9 mouse cellular contexts compared by ENCODE assay signal in genomic region chr10:80143664-80144063, GRCm38 (mm10). TPM values are rescaled to one million over a fixed set of nuclear protein-coding genes. Genes with fewer than 3 reads are reported as not detected.
DNase-seq lines count a peak whose midpoint lies in the region; ATAC-seq and TF ChIP-seq lines count a peak whose summit lies in the region.
"Had no signal": no experiment of that assay in that cellular context is flagged by ENCODE, and none has a peak within 500 bp of the region (broad histone marks: within the 10 kb centered on the region; RNA-seq: fewer than 3 reads in every experiment).

No protein-coding gene starts in this region.

- no peak for TF ChIP-seq EP300 in stomach, postnatal 0 days (optimal IDR thresholded peaks at IDR 0.05)

- DNase-seq in heart, postnatal 36 days = no peak
- no peak for DNase-seq in stomach, postnatal 0 days (ENCODE audit: low spot score)
- no peak for DNase-seq in Muller cell, postnatal 12 days (ENCODE audit: inconsistent ontology term)
- no peak for DNase-seq in layer of hippocampus, postnatal 10 days (ENCODE audit: low spot score in 2 of 2)
- DNase-seq: layer of hippocampus, postnatal 36 days had no signal

- 89% methylated on average over 7 of the region's 7 CpGs for WGBS in heart, embryonic 13.5 days
- WGBS in stomach, embryonic 15.5 days = 94% methylated on average over 7 of the region's 7 CpGs
- 91% methylated on average over 7 of the region's 7 CpGs for WGBS in stomach, postnatal 0 days
- 94% methylated on average over 7 of the region's 7 CpGs for WGBS in hindbrain, embryonic 13.5 days

- H3K9ac ChIP-seq in heart, embryonic 13.5 days = peak overlapping the region; percentile 59; the same call in 1 of the 2 replicates
- no peak overlapping the region; the same call in 1 of the 2 replicates for H3K9ac ChIP-seq in stomach, embryonic 15.5 days
- no peak overlapping the region for H3K9ac ChIP-seq in stomach, postnatal 0 days (ENCODE audit: low read length)
- no peak overlapping the region for H3K9ac ChIP-seq in hindbrain, embryonic 13.5 days

- peak overlapping the region; percentile 91 for H3K4me2 ChIP-seq in heart, embryonic 13.5 days
- no peak overlapping the region for H3K4me2 ChIP-seq in stomach, embryonic 15.5 days
- no peak overlapping the region for H3K4me2 ChIP-seq in stomach, postnatal 0 days (replicated peaks; ENCODE audit: low read depth)
- 0 out of 2 replicates have a peak overlapping the region, but pooled peaks have one; percentile 83 for H3K4me2 ChIP-seq in hindbrain, embryonic 13.5 days

- no peak for ATAC-seq in heart, embryonic 13.5 days (ENCODE audit: extremely low read depth, insufficient number of reproducible peaks, low FRiP score, low TSS enrichment)
- ATAC-seq in stomach, embryonic 15.5 days (ENCODE audit: insufficient read depth, low FRiP score, low read depth) = no peak
- no peak for ATAC-seq in stomach, postnatal 0 days (ENCODE audit: low FRiP score, low TSS enrichment)
- ATAC-seq in hindbrain, embryonic 13.5 days (ENCODE audit: low FRiP score) = no peak

- intact Hi-C loops in heart, postnatal 36 days (cut with DNase I) = loop anchor here (2.0 kb wide), 2 partner anchors 21 to 183 kb away; partner anchors contain the start of genes Cirbp and Wdr18

- H3K4me3 ChIP-seq in heart, embryonic 13.5 days = peak overlapping the region; percentile 79
- H3K4me3 ChIP-seq in stomach, embryonic 15.5 days (replicated peaks) = peak overlapping the region; percentile 69; the same call in 1 of the 2 replicates
- H3K4me3 ChIP-seq in stomach, postnatal 0 days (ENCODE audit: low read depth, low read length) = no peak overlapping the region
- H3K4me3 ChIP-seq in hindbrain, embryonic 13.5 days = 0 out of 2 replicates have a peak overlapping the region, but pooled peaks have one; percentile 81

- H3K27me3 ChIP-seq in heart, embryonic 13.5 days (replicated peaks) = peaks cover 10% of the 10 kb centered on the region
- H3K27me3 ChIP-seq in stomach, embryonic 15.5 days (replicated peaks) = 0 out of 2 replicates have a peak, but pooled peaks cover under 1% of the 10 kb centered on the region
- H3K27me3 ChIP-seq in stomach, postnatal 0 days (ENCODE audit: control insufficient read depth, insufficient read depth, low read length) = no peaks in the 10 kb centered on the region
- no peaks in the 10 kb centered on the region for H3K27me3 ChIP-seq in hindbrain, embryonic 13.5 days
- H3K27me3 ChIP-seq: embryonic facial prominence, embryonic 15.5 days had no signal

- peaks cover 38% of the 10 kb centered on the region for H3K36me3 ChIP-seq in heart, embryonic 13.5 days
- peaks cover 9% of the 10 kb centered on the region for H3K36me3 ChIP-seq in stomach, embryonic 15.5 days
- H3K36me3 ChIP-seq in stomach, postnatal 0 days (ENCODE audit: control insufficient read depth, insufficient read depth, low read length) = peaks cover 10% of the 10 kb centered on the region; the same call in 1 of the 2 replicates
- peaks cover 33% of the 10 kb centered on the region for H3K36me3 ChIP-seq in hindbrain, embryonic 13.5 days

- peaks cover 77% of the 10 kb centered on the region for H3K4me1 ChIP-seq in heart, embryonic 13.5 days
- H3K4me1 ChIP-seq in stomach, embryonic 15.5 days = peaks cover 50% of the 10 kb centered on the region
- peaks cover 8% of the 10 kb centered on the region; the same call in 1 of the 2 replicates for H3K4me1 ChIP-seq in stomach, postnatal 0 days (replicated peaks; ENCODE audit: control insufficient read depth, insufficient read depth)
- peaks cover 75% of the 10 kb centered on the region for H3K4me1 ChIP-seq in hindbrain, embryonic 13.5 days (replicated peaks)

- no peaks in the 10 kb centered on the region for H3K9me3 ChIP-seq in heart, embryonic 13.5 days
- H3K9me3 ChIP-seq in stomach, embryonic 15.5 days = no peaks in the 10 kb centered on the region
- H3K9me3 ChIP-seq in stomach, postnatal 0 days (ENCODE audit: control insufficient read depth, low read length) = no peaks in the 10 kb centered on the region
- H3K9me3 ChIP-seq in hindbrain, embryonic 13.5 days = no peaks in the 10 kb centered on the region
- H3K9me3 ChIP-seq: embryonic facial prominence, embryonic 15.5 days had no signal

- no peak for TF ChIP-seq CTCF in stomach, postnatal 0 days (IDR thresholded peaks at IDR 0.05; ENCODE audit: low read depth)

- no peak overlapping the region for H3K27ac ChIP-seq in heart, embryonic 13.5 days (replicated peaks)
- H3K27ac ChIP-seq in stomach, embryonic 15.5 days = no peak overlapping the region
- H3K27ac ChIP-seq in stomach, postnatal 0 days (replicated peaks) = no peak overlapping the region
- H3K27ac ChIP-seq in hindbrain, embryonic 13.5 days = no peak overlapping the region
- H3K27ac ChIP-seq: embryonic facial prominence, embryonic 15.5 days had no signal

RNA-seq across cellular contexts. Expression of gene Cbarp, which starts 3.0 kb away (rescaled TPM):
- 1.6 and 2.5 TPM in 2 replicates for polyA plus RNA-seq in heart, embryonic 13.5 days (2015; fragmentation: Nextera tagmentation; extraction: Ambion mirVana)
- total RNA-seq in heart, postnatal 36 days (2021) = 1 to 10 TPM; 2.0 to 4.7 TPM
- 5.1 and 6.7 TPM in 2 replicates for polyA plus RNA-seq in stomach, embryonic 15.5 days (2015; fragmentation: Nextera tagmentation; extraction: Ambion mirVana)
- 4.2 and 4.3 TPM in 2 replicates for polyA plus RNA-seq in stomach, postnatal 0 days (2015; fragmentation: Nextera tagmentation; extraction: Ambion mirVana)
- polyA plus RNA-seq in hindbrain, embryonic 13.5 days (2015; fragmentation: Nextera tagmentation; extraction: Ambion mirVana) = 57.4 and 59.2 TPM in 2 replicates
- total RNA-seq in layer of hippocampus, postnatal 10 days (2021) = 100 to 1,000 TPM; 360 to 374 TPM

RNA-seq across cellular contexts. Expression of gene Midn, which starts 4.4 kb away (rescaled TPM):
- polyA plus RNA-seq in heart, embryonic 13.5 days (2015; fragmentation: Nextera tagmentation; extraction: Ambion mirVana) = 15.6 and 15.7 TPM in 2 replicates
- 100 to 1,000 TPM in 1 of 2 experiments, 10 to 100 TPM in 1; 99.9 to 117 TPM for total RNA-seq in heart, postnatal 36 days (2021)
- 16.0 and 19.8 TPM in 2 replicates for polyA plus RNA-seq in stomach, embryonic 15.5 days (2015; fragmentation: Nextera tagmentation; extraction: Ambion mirVana)
- 8.5 and 9.6 TPM in 2 replicates for polyA plus RNA-seq in stomach, postnatal 0 days (2015; fragmentation: Nextera tagmentation; extraction: Ambion mirVana)
- polyA plus RNA-seq in hindbrain, embryonic 13.5 days (2015; fragmentation: Nextera tagmentation; extraction: Ambion mirVana) = 32.4 and 34.7 TPM in 2 replicates
- total RNA-seq in layer of hippocampus, postnatal 10 days (2021) = 100 to 1,000 TPM; 112 to 128 TPM

RNA-seq across cellular contexts. Expression of gene Atp5d, which starts 5.2 kb away (rescaled TPM):
- polyA plus RNA-seq in heart, embryonic 13.5 days (2015; fragmentation: Nextera tagmentation; extraction: Ambion mirVana) = 808 and 893 TPM in 2 replicates
- 1,000 to 10,000 TPM; 1,105 to 1,168 TPM for total RNA-seq in heart, postnatal 36 days (2021)
- polyA plus RNA-seq in stomach, embryonic 15.5 days (2015; fragmentation: Nextera tagmentation; extraction: Ambion mirVana) = 544 and 602 TPM in 2 replicates
- polyA plus RNA-seq in stomach, postnatal 0 days (2015; fragmentation: Nextera tagmentation; extraction: Ambion mirVana) = 679 and 705 TPM in 2 replicates
- 434 and 449 TPM in 2 replicates for polyA plus RNA-seq in hindbrain, embryonic 13.5 days (2015; fragmentation: Nextera tagmentation; extraction: Ambion mirVana)
- 100 to 1,000 TPM; 385 to 392 TPM for total RNA-seq in layer of hippocampus, postnatal 10 days (2021)

RNA-seq across cellular contexts. Expression of gene Cirbp, which starts 22.1 kb away (rescaled TPM):
- polyA plus RNA-seq in heart, embryonic 13.5 days (2015; fragmentation: Nextera tagmentation; extraction: Ambion mirVana) = 87.9 and 96.4 TPM in 2 replicates
- 10 to 100 TPM; 48.2 to 67.0 TPM for total RNA-seq in heart, postnatal 36 days (2021)
- 90.3 and 103 TPM in 2 replicates for polyA plus RNA-seq in stomach, embryonic 15.5 days (2015; fragmentation: Nextera tagmentation; extraction: Ambion mirVana)
- 237 and 244 TPM in 2 replicates for polyA plus RNA-seq in stomach, postnatal 0 days (2015; fragmentation: Nextera tagmentation; extraction: Ambion mirVana)
- 364 and 409 TPM in 2 replicates for polyA plus RNA-seq in hindbrain, embryonic 13.5 days (2015; fragmentation: Nextera tagmentation; extraction: Ambion mirVana)
- 100 to 1,000 TPM; 154 to 175 TPM for total RNA-seq in layer of hippocampus, postnatal 10 days (2021)

RNA-seq across cellular contexts. Expression of gene Stk11, which starts 28.1 kb away (rescaled TPM):
- 12.0 and 13.0 TPM in 2 replicates for polyA plus RNA-seq in heart, embryonic 13.5 days (2015; fragmentation: Nextera tagmentation; extraction: Ambion mirVana)
- total RNA-seq in heart, postnatal 36 days (2021) = 100 to 1,000 TPM; 137 to 165 TPM
- 16.9 and 19.2 TPM in 2 replicates for polyA plus RNA-seq in stomach, embryonic 15.5 days (2015; fragmentation: Nextera tagmentation; extraction: Ambion mirVana)
- polyA plus RNA-seq in stomach, postnatal 0 days (2015; fragmentation: Nextera tagmentation; extraction: Ambion mirVana) = 10.3 and 11.2 TPM in 2 replicates
- 16.3 and 18.2 TPM in 2 replicates for polyA plus RNA-seq in hindbrain, embryonic 13.5 days (2015; fragmentation: Nextera tagmentation; extraction: Ambion mirVana)
- total RNA-seq in layer of hippocampus, postnatal 10 days (2021) = 10 to 100 TPM; 77.1 to 88.3 TPM

Comparison
In these comparisons a context has a peak if more than half of its experiments do, and no peak if none do; other contexts are left out.
1. H3K4me2 ChIP-seq: peak in heart, embryonic 13.5 days (single experiment) and hindbrain, embryonic 13.5 days (single experiment); none in stomach, embryonic 15.5 days (single experiment) and stomach, postnatal 0 days (single experiment).